Mouse (Mus musculus) midbrain, embryonic 14.5 days (tissue): ENCODE measurements at regions not wholly inside any gene's neighbourhood (a gene's known extent, or its start where the extent isn't known, plus 50 kb on each side); places are given as distances from the start of the nearest gene placed in this dataset.

ENCODE experiments used
- ATAC-seq: fragments of 200-750 bp; cut with Nextera tagmentation; 2 replicates; pipeline ENCODE4 v1.8.0; 2017; ENCODE audit warnings: moderate number of reproducible peaks, moderate library complexity; ENCODE audit not compliant: low FRiP score, low TSS enrichment
- DNase-seq: peaks from one replicate; pipeline ENCODE4 v3.0.0-alpha.2; 2015
- H3K27ac ChIP-seq: fragments of 300-500 bp; sonication (generic); replicated peaks from 2 replicates; pipeline ENCODE4 v1.5.1; 2014; ENCODE audit warnings: mild to moderate bottlenecking, low read depth, low read length, moderate library complexity
- H3K27me3 ChIP-seq: fragments of 300-500 bp; sonication (generic); 2 replicates; pipeline ENCODE4 v1.6.1; 2014; ENCODE audit warnings: low read length, control low read depth, mixed read lengths; ENCODE audit not compliant: control insufficient read depth, insufficient read depth
- H3K36me3 ChIP-seq: fragments of 300-500 bp; sonication (generic); 2 replicates; pipeline ENCODE4 v1.6.1; 2014; ENCODE audit warnings: low read length, control low read depth; ENCODE audit not compliant: control insufficient read depth, insufficient read depth
- H3K4me1 ChIP-seq: fragments of 300-500 bp; sonication (generic); 2 replicates; pipeline ENCODE4 v1.6.1; 2014; ENCODE audit warnings: mild to moderate bottlenecking, antibody characterized with exemption, low read length, control low read depth; ENCODE audit not compliant: control insufficient read depth, insufficient read depth
- H3K4me2 ChIP-seq: fragments of 300-500 bp; sonication (generic); 2 replicates; pipeline ENCODE4 v1.6.1; 2014; ENCODE audit warnings: mild to moderate bottlenecking, low read length, moderate library complexity
- H3K4me3 ChIP-seq: fragments of 300-500 bp; sonication (generic); replicated peaks from 2 replicates; pipeline ENCODE4 v1.5.1; 2014; ENCODE audit warnings: low read depth, low read length
- H3K9ac ChIP-seq: fragments of 300-500 bp; sonication (generic); replicated peaks from 2 replicates; pipeline ENCODE4 v1.6.1; 2014; ENCODE audit warnings: mild to moderate bottlenecking, low read length, moderate library complexity
- H3K9me3 ChIP-seq: fragments of 300-500 bp; sonication (generic); 2 replicates; pipeline ENCODE4 v1.6.1; 2016; ENCODE audit warnings: low read length, control low read depth, mixed read lengths; ENCODE audit not compliant: control insufficient read depth
- WGBS: fragments of 180-500 bp; shearing (Covaris S2); extraction: QIAGEN DNeasy Blood & Tissue Kit; methylation state at CpG from one replicate; pipeline ENCODE4 v1.1.7; 2014; 5-methylcytosine and 5-hydroxymethylcytosine counted together

DNA sequence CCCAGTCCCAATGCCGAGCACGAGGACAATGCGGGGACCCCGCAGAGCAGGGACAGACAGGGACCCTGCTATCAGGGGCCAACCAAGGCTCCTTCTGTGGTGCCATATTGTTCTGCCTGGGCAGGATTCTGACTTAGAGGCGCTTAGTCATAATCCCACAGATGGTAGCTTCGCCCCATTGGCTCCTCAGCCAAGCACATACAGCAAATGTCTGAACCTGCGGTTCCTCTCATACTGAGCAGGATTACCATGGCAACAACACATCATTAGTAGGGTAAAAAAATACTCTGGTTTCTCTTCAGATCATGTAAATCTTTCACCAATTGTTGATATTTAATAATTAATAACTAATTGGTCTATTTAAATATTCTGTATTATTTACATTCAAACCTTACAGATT lies 2140.3 kb upstream of the Cdh20 start:
- H3K4me3 ChIP-seq = no peak overlapping the region
- H3K36me3 ChIP-seq = no peaks in the 10 kb centered on the region
- no peak overlapping the region for H3K9ac ChIP-seq
- H3K4me2 ChIP-seq = no peak overlapping the region
- H3K9me3 ChIP-seq = no peaks in the 10 kb centered on the region
- WGBS = 74% methylated on average over 7 of the region's 7 CpGs
- no peaks in the 10 kb centered on the region for H3K27me3 ChIP-seq
- H3K4me1 ChIP-seq = no peaks in the 10 kb centered on the region
- peak; percentile 89 for DNase-seq
- H3K27ac ChIP-seq = no peak overlapping the region
- peak; percentile 97 for ATAC-seq

DNA sequence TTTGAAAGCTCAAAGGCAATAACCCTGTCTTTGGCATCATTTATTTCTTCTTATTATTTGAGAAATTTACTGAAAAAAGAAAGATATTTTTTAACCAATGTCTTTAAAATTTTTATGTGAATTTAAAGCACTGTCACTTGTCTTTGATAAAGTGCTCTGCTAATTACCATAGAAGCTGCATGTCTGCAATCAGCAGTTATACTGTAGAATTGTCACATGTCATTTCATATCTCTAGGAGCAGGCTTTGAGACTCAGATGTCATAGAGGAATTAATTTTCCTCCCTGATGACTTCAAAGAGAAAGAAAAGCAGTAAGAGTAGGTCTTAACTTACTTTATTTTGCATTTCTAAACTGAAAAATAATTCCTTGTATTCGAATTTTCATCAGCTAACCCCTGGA lies 2123.9 kb upstream of the Cdh20 start:
- Histone ChIP-seq H3K9ac (no peak overlapping the region), H3K4me3 (no peak overlapping the region), H3K9me3 (no peaks in the 10 kb centered on the region), H3K36me3 (no peaks in the 10 kb centered on the region), H3K4me2 (no peak overlapping the region), H3K4me1 (no peaks in the 10 kb centered on the region), H3K27ac (no peak overlapping the region), H3K27me3 (no peaks in the 10 kb centered on the region)
- no peak for ATAC-seq
- WGBS = 65% methylated on average over 1 of the region's 1 CpGs
- no peak for DNase-seq

DNA sequence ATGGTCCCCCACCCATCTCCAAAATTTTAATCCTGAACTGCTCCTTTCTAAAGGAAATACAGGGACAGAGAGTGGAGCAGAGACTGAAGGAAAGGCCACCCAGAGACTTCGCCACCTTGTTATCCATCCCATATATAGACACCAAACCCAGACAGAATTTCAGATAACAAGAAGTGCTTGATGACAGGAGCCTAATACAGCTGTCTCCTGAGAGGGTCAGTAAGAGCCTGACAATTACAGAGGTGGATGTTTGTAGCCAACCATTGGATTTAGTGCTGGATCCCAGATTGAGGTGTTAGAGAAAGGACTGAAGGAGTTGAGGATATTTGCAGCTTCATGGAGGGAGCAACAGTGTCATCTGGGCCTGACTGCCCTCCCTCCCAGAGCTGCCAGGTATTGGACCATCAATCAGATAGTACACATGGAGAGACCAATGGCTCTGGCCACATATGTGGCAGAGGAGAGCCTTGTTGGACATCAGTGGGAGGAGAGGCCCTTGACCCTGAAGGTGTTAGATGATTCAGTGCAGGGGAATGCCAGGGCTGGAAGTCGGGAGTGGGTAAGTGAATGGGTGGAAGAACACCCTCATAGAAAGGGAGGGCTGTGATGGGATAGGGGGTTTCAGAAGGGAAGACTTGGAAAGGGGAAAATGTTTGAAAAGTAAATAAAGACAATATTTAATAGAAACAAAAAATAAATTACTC lies 2080.8 kb upstream of the Cdh20 start:
- Histone ChIP-seq H3K9me3 (no peaks in the 10 kb centered on the region), H3K9ac (no peak overlapping the region), H3K4me2 (no peak overlapping the region), H3K27me3 (no peaks in the 10 kb centered on the region), H3K4me3 (no peak overlapping the region), H3K4me1 (no peaks in the 10 kb centered on the region), H3K27ac (no peak overlapping the region), H3K36me3 (no peaks in the 10 kb centered on the region)
- DNase-seq (no peak), ATAC-seq (no peak)
- WGBS = 86% methylated on average over 2 of the region's 2 CpGs

DNA sequence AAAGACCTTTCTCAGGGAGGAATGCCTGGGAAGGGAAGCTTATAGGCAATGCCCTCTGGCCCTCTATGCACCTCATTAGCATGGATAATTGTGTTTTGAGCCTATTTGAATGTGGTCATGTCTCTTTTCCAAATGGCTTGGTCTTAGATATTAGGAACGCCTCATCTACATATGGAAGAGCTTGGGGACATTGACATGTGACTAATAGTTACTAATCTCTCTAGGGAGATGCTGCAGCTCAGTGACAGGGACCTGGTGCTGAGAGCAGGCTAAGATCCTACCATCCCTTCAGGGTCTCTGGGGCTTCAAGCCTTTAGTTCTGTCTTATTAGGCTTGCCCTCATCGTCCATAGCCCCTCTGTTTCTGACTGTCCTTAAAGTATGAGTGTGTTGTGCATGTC lies 2051.9 kb upstream of the Cdh20 start:
- no peaks in the 10 kb centered on the region for H3K4me1 ChIP-seq
- no peaks in the 10 kb centered on the region for H3K27me3 ChIP-seq
- no peak overlapping the region for H3K27ac ChIP-seq
- WGBS = 66% methylated on average over 2 of the region's 2 CpGs
- DNase-seq = no peak
- no peak overlapping the region for H3K4me2 ChIP-seq
- no peaks in the 10 kb centered on the region for H3K36me3 ChIP-seq
- H3K9ac ChIP-seq = no peak overlapping the region
- no peaks in the 10 kb centered on the region for H3K9me3 ChIP-seq
- H3K4me3 ChIP-seq = no peak overlapping the region
- ATAC-seq = no peak

DNA sequence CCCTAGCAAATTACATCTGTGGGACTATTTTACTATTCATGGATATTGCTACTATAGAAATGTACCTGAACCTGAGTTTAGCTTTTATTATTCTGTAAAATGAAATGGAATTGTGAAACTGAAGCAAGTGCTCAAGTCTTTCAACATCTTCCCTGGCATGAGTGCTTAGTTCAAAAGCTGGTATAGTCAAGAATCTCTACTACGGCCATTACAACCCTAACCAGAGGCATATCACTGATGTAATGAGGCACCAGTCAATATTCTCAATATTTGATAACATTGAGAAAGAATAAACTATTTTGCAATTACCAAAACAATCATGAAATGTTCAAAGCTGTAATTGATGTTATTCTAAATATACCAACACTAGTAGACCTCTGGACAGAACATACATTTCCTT lies 2034.3 kb upstream of the Cdh20 start:
- ATAC-seq = no peak

DNA sequence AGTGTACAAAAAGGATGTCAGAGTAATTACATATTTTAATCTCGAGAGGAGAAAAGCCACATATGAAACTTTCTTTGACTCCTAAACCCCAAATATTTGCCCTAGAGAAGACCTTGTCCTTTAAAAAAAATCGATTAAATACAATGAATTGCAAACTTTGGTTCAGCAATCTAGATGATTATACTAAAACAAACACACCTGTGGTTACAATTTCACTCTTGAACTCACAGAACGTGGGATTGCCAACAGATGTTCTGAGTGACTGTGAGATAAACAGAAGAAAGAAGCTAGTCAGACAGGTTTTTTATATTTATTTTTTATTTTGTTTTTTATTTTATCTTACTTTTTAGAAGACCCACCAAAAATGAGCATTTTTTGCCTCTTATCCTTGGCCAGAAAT lies 2032.9 kb upstream of the Cdh20 start:
- no peak for DNase-seq
- Histone ChIP-seq H3K36me3 (no peaks in the 10 kb centered on the region), H3K9ac (no peak overlapping the region), H3K4me2 (no peak overlapping the region), H3K27me3 (no peaks in the 10 kb centered on the region), H3K4me3 (no peak overlapping the region), H3K9me3 (no peaks in the 10 kb centered on the region), H3K4me1 (no peaks in the 10 kb centered on the region), H3K27ac (no peak overlapping the region)
- WGBS = 82% methylated on average over 3 of the region's 3 CpGs
- no peak for ATAC-seq

More for the DNA sequence above, 2034.3 kb upstream of the Cdh20 start:
- no peaks in the 10 kb centered on the region for H3K4me1 ChIP-seq
- no peaks in the 10 kb centered on the region for H3K9me3 ChIP-seq
- H3K27ac ChIP-seq = no peak overlapping the region
- no peaks in the 10 kb centered on the region for H3K36me3 ChIP-seq
- no peak for DNase-seq
- H3K4me3 ChIP-seq = no peak overlapping the region
- no peak overlapping the region for H3K9ac ChIP-seq
- WGBS = 94% methylated on average over 1 of the region's 1 CpGs
- no peaks in the 10 kb centered on the region for H3K27me3 ChIP-seq
- no peak overlapping the region for H3K4me2 ChIP-seq

DNA sequence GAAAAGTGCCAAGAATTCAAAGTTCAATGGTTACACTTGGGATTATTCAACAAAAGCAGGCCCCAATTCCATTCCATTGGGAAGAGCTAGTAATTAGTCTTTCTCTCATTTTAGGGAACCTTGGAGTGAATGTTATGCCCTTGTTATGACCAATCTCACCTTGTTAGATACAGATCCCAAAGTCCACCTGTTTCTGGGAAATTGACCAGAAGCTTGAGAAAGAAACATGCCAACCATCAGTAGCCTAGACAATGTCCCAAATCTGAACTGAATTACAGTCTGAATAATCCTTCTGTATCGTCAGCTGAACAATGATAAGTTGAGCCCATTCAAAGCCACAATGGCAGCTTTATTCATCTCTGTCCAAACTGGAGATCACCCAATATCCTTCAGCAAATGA lies 2010.4 kb upstream of the Cdh20 start:
- H3K27ac ChIP-seq = no peak overlapping the region
- no peaks in the 10 kb centered on the region for H3K36me3 ChIP-seq
- H3K4me3 ChIP-seq = no peak overlapping the region
- DNase-seq = no peak
- H3K9ac ChIP-seq = no peak overlapping the region
- no peaks in the 10 kb centered on the region for H3K9me3 ChIP-seq
- no peaks in the 10 kb centered on the region for H3K4me1 ChIP-seq
- ATAC-seq = no peak
- H3K27me3 ChIP-seq = no peaks in the 10 kb centered on the region
- no peak overlapping the region for H3K4me2 ChIP-seq
- 63% methylated on average over 1 of the region's 1 CpGs for WGBS
